Mouse (Mus musculus) MEL (cell line): ENCODE data around the gene Eri3. TPM values are rescaled to one million over a fixed set of nuclear protein-coding genes. Genes with fewer than 3 reads are reported as not detected.
A peak's percentile ranks its signal among the peaks of the same experiment; 100 is the strongest.

Experiments
- DNase-seq: peaks from one replicate; pipeline ENCODE4 v3.0.0; 2011; ENCODE audit warnings: low read depth, low spot score
- H3K27ac ChIP-seq: 2 replicates; pipeline ENCODE4 v1.5.1; 2012; ENCODE audit warnings: low read depth, mild to moderate bottlenecking, control low read depth, low read length, moderate library complexity; ENCODE audit not compliant: control insufficient read depth
- H3K27me3 ChIP-seq, 2 experiments: fragments of 150-350 bp in 1 of 2; sonication (generic) in 1 of 2; 2 replicates each; pipeline ENCODE4 v1.6.1; 2012; ENCODE audit warnings: low read length in 2 of 2, mild to moderate bottlenecking in 2 of 2, improper control_type of control experiment in 1 of 2, moderate library complexity in 1 of 2; ENCODE audit not compliant: insufficient read depth in 2 of 2, control insufficient read depth in 1 of 2
- H3K36me3 ChIP-seq, 2 experiments: 2 replicates each; pipeline ENCODE4 v1.6.1; 2012 to 2014; ENCODE audit warnings: low read length in 2 of 2, improper control_type of control experiment in 1 of 2, inconsistent platforms in 1 of 2, mild to moderate bottlenecking in 1 of 2; ENCODE audit not compliant: insufficient read depth in 2 of 2, control insufficient read depth in 1 of 2
- H3K4me1 ChIP-seq, 2 experiments: fragments of 150-350 bp in 1 of 2; sonication (generic) in 1 of 2; 2 replicates each; pipeline ENCODE4 v1.6.1; 2012; ENCODE audit warnings: low read length in 2 of 2, improper control_type of control experiment in 1 of 2, mild to moderate bottlenecking in 1 of 2; ENCODE audit not compliant: insufficient read depth in 2 of 2, control insufficient read depth in 1 of 2
- H3K4me3 ChIP-seq, 2 experiments: fragments of 150-350 bp in 1 of 2; sonication (generic) in 1 of 2; 2 replicates each; pipeline ENCODE4 v1.5.1; 2012; ENCODE audit warnings: low read depth in 2 of 2, low read length in 2 of 2, mild to moderate bottlenecking in 2 of 2, moderate library complexity in 2 of 2, control low read depth in 1 of 2, improper control_type of control experiment in 1 of 2; ENCODE audit not compliant: control insufficient read depth in 1 of 2, insufficient read depth in 1 of 2
- H3K79me2 ChIP-seq: 2 replicates; pipeline ENCODE4 v1.6.1; 2012; ENCODE audit warnings: mild to moderate bottlenecking, low read length, moderate library complexity; ENCODE audit not compliant: control insufficient read depth, poor library complexity, insufficient read depth
- H3K9ac ChIP-seq: 2 replicates; pipeline ENCODE4 v1.6.1; 2012; ENCODE audit warnings: low read depth, mild to moderate bottlenecking, control low read depth, low read length, moderate library complexity; ENCODE audit not compliant: control insufficient read depth, poor library complexity, severe bottlenecking
- H3K9me3 ChIP-seq: fragments of 150-350 bp; sonication (generic); replicated peaks from 2 replicates; pipeline ENCODE4 v1.6.1; 2012; ENCODE audit warnings: mild to moderate bottlenecking, low read length, improper control_type of control experiment, moderate library complexity; ENCODE audit not compliant: insufficient read depth
- CHD2 ChIP-seq: IDR thresholded peaks from 2 replicates; pipeline ENCODE4 v1.6.1; 2011; ENCODE audit warnings: low read length, improper control_type of control experiment
- CTCF ChIP-seq, 3 experiments: IDR thresholded peaks in 2 of 3; conservative IDR thresholded peaks in 1 of 3; 2 replicates each; pipeline ENCODE4 v1.5.1; 2011 to 2012; ENCODE audit warnings: low read length in 3 of 3, low read depth in 2 of 3, mild to moderate bottlenecking in 2 of 3, improper control_type of control experiment in 1 of 3, inconsistent platforms in 1 of 3, mixed read lengths in 1 of 3, moderate library complexity in 1 of 3; ENCODE audit not compliant: control insufficient read depth in 1 of 3, insufficient read depth in 1 of 3, poor library complexity in 1 of 3, severe bottlenecking in 1 of 3
- E2F4 ChIP-seq: IDR thresholded peaks from 2 replicates; pipeline ENCODE4 v1.6.1; 2011; ENCODE audit warnings: low read depth, low read length, improper control_type of control experiment, borderline replicate concordance
- ELF1 ChIP-seq: IDR thresholded peaks from 2 replicates; pipeline ENCODE4 v1.6.1; 2014; ENCODE audit warnings: low read depth, mild to moderate bottlenecking, inconsistent platforms, low read length, improper control_type of control experiment, moderate library complexity
- EP300 ChIP-seq, 2 experiments: IDR thresholded peaks; 2 replicates each; pipeline ENCODE4 v1.6.1; 2011; ENCODE audit warnings: improper control_type of control experiment in 2 of 2, low read length in 2 of 2, low read depth in 1 of 2, mild to moderate bottlenecking in 1 of 2
- ETS1 ChIP-seq: IDR thresholded peaks from 2 replicates; pipeline ENCODE4 v1.6.1; 2012; ENCODE audit warnings: low read depth, mild to moderate bottlenecking, inconsistent platforms, low read length, improper control_type of control experiment, moderate library complexity
- HCFC1 ChIP-seq: IDR thresholded peaks from 2 replicates; pipeline ENCODE4 v1.6.1; 2012; ENCODE audit warnings: low read depth, mild to moderate bottlenecking, inconsistent platforms, low read length, improper control_type of control experiment, moderate library complexity
- JUND ChIP-seq: IDR thresholded peaks from 2 replicates; pipeline ENCODE4 v1.6.1; 2011; ENCODE audit warnings: low read depth, mild to moderate bottlenecking, improper control_type of control experiment, low read length
- KAT2A ChIP-seq: conservative IDR thresholded peaks from 2 replicates; pipeline ENCODE4 v1.6.1; 2012; ENCODE audit warnings: low read depth, low read length, improper control_type of control experiment, inconsistent platforms
- MAFK ChIP-seq: IDR thresholded peaks from 2 replicates; pipeline ENCODE4 v1.6.1; 2011; ENCODE audit warnings: low read depth, mild to moderate bottlenecking, low read length, improper control_type of control experiment, borderline replicate concordance
- MAZ ChIP-seq: IDR thresholded peaks from 2 replicates; pipeline ENCODE4 v1.6.1; 2012; ENCODE audit warnings: low read depth, mild to moderate bottlenecking, inconsistent platforms, low read length, improper control_type of control experiment
- MYB ChIP-seq: IDR thresholded peaks from 2 replicates; pipeline ENCODE4 v1.6.1; 2011; ENCODE audit warnings: mild to moderate bottlenecking, low read depth, low read length, improper control_type of control experiment
- NELFE ChIP-seq: IDR thresholded peaks from 2 replicates; pipeline ENCODE4 v1.6.1; 2011; ENCODE audit warnings: low read depth, low read length, improper control_type of control experiment
- POLR2A ChIP-seq, 2 experiments: IDR thresholded peaks; 2 replicates each; pipeline ENCODE4 v1.6.1; 2011 to 2012; ENCODE audit warnings: low read length in 2 of 2, mild to moderate bottlenecking in 2 of 2, control low read depth in 1 of 2, improper control_type of control experiment in 1 of 2, low read depth in 1 of 2, moderate library complexity in 1 of 2; ENCODE audit not compliant: control insufficient read depth in 1 of 2, insufficient read depth in 1 of 2, poor library complexity in 1 of 2
- POLR2AphosphoS2 ChIP-seq: IDR thresholded peaks from 2 replicates; pipeline ENCODE4 v1.6.1; 2011; ENCODE audit warnings: low read length, improper control_type of control experiment
- TAL1 ChIP-seq: IDR thresholded peaks from 2 replicates; pipeline ENCODE4 v1.6.1; 2012; ENCODE audit warnings: mild to moderate bottlenecking, inconsistent platforms, low read length, moderate library complexity, mixed read lengths
- TBP ChIP-seq: IDR thresholded peaks from 2 replicates; pipeline ENCODE4 v1.8.0; 2011; ENCODE audit warnings: low read depth, low read length, improper control_type of control experiment
- TCF12 ChIP-seq: IDR thresholded peaks from 2 replicates; pipeline ENCODE4 v1.6.1; 2014; ENCODE audit warnings: low read depth, mild to moderate bottlenecking, inconsistent platforms, low read length, improper control_type of control experiment, moderate library complexity
- UBTF ChIP-seq: IDR thresholded peaks from 2 replicates; pipeline ENCODE4 v1.6.1; 2012; ENCODE audit warnings: low read depth, mild to moderate bottlenecking, inconsistent platforms, low read length, improper control_type of control experiment, moderate library complexity, borderline replicate concordance; ENCODE audit not compliant: insufficient read depth
- USF2 ChIP-seq, 2 experiments: IDR thresholded peaks; 2 replicates each; pipeline ENCODE4 v1.6.1; 2011 to 2012; ENCODE audit warnings: improper control_type of control experiment in 2 of 2, low read length in 2 of 2, borderline replicate concordance in 1 of 2, inconsistent platforms in 1 of 2, low read depth in 1 of 2, mild to moderate bottlenecking in 1 of 2; ENCODE audit not compliant: insufficient read depth in 1 of 2
- ZC3H11A ChIP-seq: IDR thresholded peaks from 2 replicates; pipeline ENCODE4 v1.6.1; 2012; ENCODE audit warnings: low read depth, mild to moderate bottlenecking, inconsistent platforms, low read length, improper control_type of control experiment
- ZKSCAN1 ChIP-seq: IDR thresholded peaks from 2 replicates; pipeline ENCODE4 v1.6.1; 2012; ENCODE audit warnings: low read depth, mild to moderate bottlenecking, inconsistent platforms, low read length, improper control_type of control experiment, moderate library complexity
- ZMIZ1 ChIP-seq: IDR thresholded peaks from 2 replicates; pipeline ENCODE4 v1.6.1; 2012; ENCODE audit warnings: low read depth, mild to moderate bottlenecking, inconsistent platforms, low read length, improper control_type of control experiment, moderate library complexity
- polyA plus RNA-seq, 2 experiments: library from polyadenylated mRNA; stranded (reverse) in 1 of 2; unstranded in 1 of 2; fragments of >175 nt in 1 of 2; fragments of >200 nt in 1 of 2; gene quantifications; 2 replicates each; pipeline versions ENCODE4 v1.2.1 to v1.2.4; 2012; ENCODE audit warnings: low replicate concordance in 2 of 2, low read depth in 1 of 2; ENCODE audit not compliant: insufficient read length in 2 of 2, insufficient read depth in 1 of 2, missing spikeins in 1 of 2
- total RNA-seq: library from RNA; depleted of rRNA; stranded (reverse); fragments of 300-350 nt; gene quantifications from 2 replicates; pipeline ENCODE4 v1.2.3, GENCODE M21; 2012; rRNA removed

Gene Eri3
- total and polyA plus RNA-seq, 3 experiments, result 36.7 to 63.9 TPM; not detected in 1

GRCm38 (mm10) chr4:117712314-117712713 lies 162.1 kb downstream of the Eri3 start (continued):
- no peak for TF ChIP-seq ZC3H11A
- no peak for TF ChIP-seq CHD2
- TF ChIP-seq HCFC1, result no peak
- TF ChIP-seq ZKSCAN1, result no peak
- peak; percentile 80 for TF ChIP-seq TBP
- TF ChIP-seq MAZ, result no peak
- TF ChIP-seq KAT2A, result no peak
- no peak for TF ChIP-seq ETS1
- no peak for TF ChIP-seq POLR2AphosphoS2
- no peak for TF ChIP-seq POLR2A (IDR thresholded peaks at IDR 0.05; ENCODE audit: control insufficient read depth in 1 of 2, insufficient read depth in 1 of 2, low read depth in 1 of 2, low read length in 2 of 2, poor library complexity in 1 of 2)
- TF ChIP-seq MYB, result no peak
- peak; percentile 60 for TF ChIP-seq ELF1
- TF ChIP-seq E2F4, result no peak
- TF ChIP-seq CTCF (IDR thresholded peaks at IDR 0.05 in 2 of 3, conservative IDR thresholded peaks at IDR 0.05 in 1 of 3; ENCODE audit: control insufficient read depth in 1 of 3, insufficient read depth in 1 of 3, low read depth in 2 of 3, low read length in 3 of 3, poor library complexity in 1 of 3, severe bottlenecking in 1 of 3), result no peak
- TF ChIP-seq USF2 (IDR thresholded peaks at IDR 0.05; ENCODE audit: borderline replicate concordance in 1 of 2, insufficient read depth in 1 of 2, low read depth in 1 of 2, low read length in 2 of 2), result no peak
- no peak; a peak in 1 of 4 replicates for TF ChIP-seq EP300 (IDR thresholded peaks at IDR 0.05; ENCODE audit: low read depth in 1 of 2, low read length in 2 of 2)
- TF ChIP-seq JUND, result no peak
- no peak for TF ChIP-seq NELFE
- no peak for TF ChIP-seq MAFK
- TF ChIP-seq ZMIZ1, result no peak
- TF ChIP-seq, all 39 proteins: peak for 7

DNA sequence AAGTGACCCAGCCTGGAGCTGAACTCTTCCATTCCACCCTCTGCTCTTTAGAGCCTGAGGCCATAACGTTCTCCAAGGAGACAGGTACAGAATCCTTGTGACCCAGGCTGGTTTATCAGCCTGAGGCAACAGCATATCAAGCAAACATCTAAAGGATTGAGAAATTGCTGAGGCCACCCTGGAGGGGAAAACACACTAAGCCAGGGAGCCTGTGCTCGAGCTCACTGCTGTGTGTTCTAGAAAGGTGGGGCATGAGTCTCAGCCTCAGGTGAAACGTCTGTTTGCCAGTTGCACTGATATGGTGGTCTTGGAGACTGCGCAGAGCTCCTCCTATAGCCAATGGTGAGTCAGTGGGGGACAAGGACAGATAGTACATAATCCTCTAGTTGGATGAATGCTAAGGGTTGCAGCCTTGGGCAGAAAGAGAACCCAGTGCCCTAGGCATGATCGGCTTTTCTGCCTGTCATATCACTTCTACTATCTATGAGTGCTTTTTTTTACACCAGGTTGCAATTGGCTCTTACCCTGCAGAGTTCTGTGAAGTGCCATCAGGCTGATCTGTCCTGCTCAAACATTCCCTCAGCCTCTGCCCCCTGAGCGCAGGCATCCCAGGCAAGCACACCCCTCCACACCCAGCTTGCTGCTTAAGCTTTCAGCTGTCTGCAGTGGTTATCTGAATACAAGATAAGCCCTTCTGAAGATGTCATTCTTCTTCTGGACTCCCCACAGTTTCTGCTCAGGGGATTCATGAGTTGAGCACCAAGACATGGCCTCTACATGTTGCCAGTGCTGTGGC lies 163.3 kb downstream of the Eri3 start:
- H3K36me3 ChIP-seq, result 0 out of 4 replicates have a peak, but pooled peaks cover 0 to 2% of the 10 kb centered on the region in 2 experiments
- no peak for DNase-seq
- H3K4me3 ChIP-seq, result no peak overlapping the region
- H3K27ac ChIP-seq, result no peak overlapping the region
- H3K9me3 ChIP-seq, result no peaks in the 10 kb centered on the region
- H3K79me2 ChIP-seq, result no peaks in the 10 kb centered on the region
- TF ChIP-seq POLR2A (IDR thresholded peaks at IDR 0.05; ENCODE audit: control insufficient read depth in 1 of 2, insufficient read depth in 1 of 2, low read depth in 1 of 2, low read length in 2 of 2, poor library complexity in 1 of 2) (no peak), UBTF (no peak), TAL1 (no peak), MAFK (no peak), HCFC1 (no peak), TCF12 (no peak), MAZ (no peak)
- H3K27me3 ChIP-seq, result peaks cover 2 to 5% of the 10 kb centered on the region in 2 experiments; a peak in 3 of 4 replicates
- H3K4me1 ChIP-seq, result peaks cover 0 to 5% of the 10 kb centered on the region in 2 experiments; a peak in 2 of 4 replicates
- no peak overlapping the region for H3K9ac ChIP-seq

Other genes with a start within 250 kb of the Eri3 start
- 111 and 121 TPM in 2 replicates for gene Rnf220, start 53.3 kb upstream of the Eri3 start, total RNA-seq
- gene Rnf220, start 53.3 kb upstream of the Eri3 start, polyA plus RNA-seq, result 100 to 1,000 TPM in 1 of 2 experiments, not detected in 1; 201 TPM
- gene Dmap1, start 131.9 kb downstream of the Eri3 start, total RNA-seq, result 44.7 and 45.2 TPM in 2 replicates
- gene Dmap1, start 131.9 kb downstream of the Eri3 start, polyA plus RNA-seq, result 10 to 100 TPM in 1 of 2 experiments, not detected in 1; 69.7 TPM
- gene Gm12845, start 174.0 kb downstream of the Eri3 start, total RNA-seq, result not detected in 2 replicates
- not detected for gene Gm12845, start 174.0 kb downstream of the Eri3 start, polyA plus RNA-seq
- gene Klf17, start 215.3 kb downstream of the Eri3 start, total RNA-seq, result not detected in 2 replicates
- gene Klf17, start 215.3 kb downstream of the Eri3 start, polyA plus RNA-seq, result not detected